Mouse (Mus musculus): ENCODE measurements around the gene Mmp23.
"Not testable (repeated sequence)": the region's sequence is repeated elsewhere in the genome, so short reads cannot be mapped to it uniquely, and the experiment has no call there.

Gene Mmp23

DNA sequence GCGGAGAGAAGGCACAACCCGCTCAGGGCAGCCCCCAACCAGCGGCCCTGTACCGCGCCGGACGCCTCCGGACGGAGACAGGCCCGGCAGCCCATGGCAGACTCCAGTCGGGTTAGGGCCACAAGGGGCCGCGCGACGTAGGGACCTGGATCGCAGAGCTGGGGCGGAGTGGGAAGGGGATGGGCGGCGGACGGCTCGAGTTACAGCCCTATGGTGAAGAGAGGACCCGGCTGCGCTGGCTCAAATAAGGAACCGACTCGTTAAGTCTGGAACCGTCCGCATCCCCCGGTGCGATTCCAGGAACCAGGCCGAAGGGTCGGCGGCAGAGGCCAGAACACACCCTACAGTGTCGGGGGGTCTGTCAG, at the start of gene Mmp23:
Mmp23 (minus strand) TSS at position 299 of the 365 bp plus-strand sequence.
- DNase-seq (ENCODE audit: low spot score in 2 of 2) = no peak

DNA sequence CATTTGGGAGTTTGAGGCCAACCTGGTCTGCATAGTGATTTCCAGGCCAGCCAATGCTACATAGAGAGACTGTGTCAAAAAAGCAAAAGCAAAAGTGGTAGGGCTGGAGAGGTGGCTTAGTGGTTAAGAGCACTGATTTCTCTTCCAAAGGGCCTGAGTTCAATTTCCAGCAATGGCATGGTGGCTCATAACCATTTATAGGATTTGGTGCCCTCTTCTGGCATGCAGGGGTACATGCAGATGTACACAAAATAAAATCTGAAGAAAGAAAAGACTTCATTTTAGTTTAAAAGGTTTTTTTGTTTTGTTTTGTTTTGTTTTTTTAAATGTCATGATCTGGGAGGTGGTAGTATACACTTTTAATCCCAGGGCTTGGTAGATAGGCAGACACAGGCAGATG, 47.2 kb upstream of the Mmp23 start:
- DNase-seq (ENCODE audit: low spot score in 2 of 2) = no peak

DNA sequence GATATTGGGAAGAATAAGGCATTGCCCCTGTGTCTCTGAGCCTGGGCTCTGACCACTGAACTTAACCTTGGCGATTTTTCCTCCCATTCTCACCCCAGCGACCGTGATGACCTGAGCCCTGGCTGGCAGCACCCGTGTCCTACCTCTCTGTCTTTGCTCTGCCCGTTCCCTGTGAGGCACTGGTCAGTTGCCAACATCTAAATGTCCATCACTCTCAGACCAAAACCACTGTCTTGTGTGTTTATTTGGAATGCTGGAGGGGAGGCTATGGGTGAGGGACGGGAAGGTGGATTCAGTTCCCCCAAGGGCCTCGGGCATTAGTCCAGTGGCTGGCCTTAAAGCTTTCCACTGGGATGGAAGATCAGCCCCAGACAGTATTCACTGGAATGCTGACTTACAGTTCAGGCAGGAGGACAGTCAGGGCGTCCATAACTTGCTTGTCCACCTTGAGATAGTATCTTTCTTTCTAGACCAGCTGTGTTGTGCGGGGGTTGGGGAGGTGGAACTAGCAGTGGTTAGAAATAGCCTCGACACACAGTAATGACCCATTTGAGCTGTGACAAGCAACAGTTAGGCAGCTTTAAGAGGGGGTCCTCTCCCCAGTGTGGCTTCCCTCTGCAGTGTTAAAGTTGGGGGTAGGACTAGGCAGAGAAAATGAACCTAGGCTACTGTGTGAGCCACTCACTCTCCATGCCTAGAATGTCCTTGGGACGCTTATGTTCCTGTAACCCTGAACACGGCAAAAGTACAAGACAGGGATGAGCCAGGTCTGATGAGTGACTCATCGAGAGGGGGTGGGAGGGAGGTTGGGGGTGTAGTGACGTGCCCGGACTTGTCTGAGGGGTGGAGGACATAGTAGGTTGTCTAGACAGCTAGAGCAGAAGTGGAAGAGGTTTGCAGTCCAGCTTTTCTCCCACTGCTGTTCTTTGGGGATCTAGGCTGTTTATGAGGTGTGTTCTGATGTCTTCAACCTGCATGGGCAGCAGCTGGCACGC, 43.4 kb upstream of the Mmp23 start:
- peak in 1 of 2 experiments; percentile 16 for DNase-seq (ENCODE audit: low spot score in 2 of 2)

DNA sequence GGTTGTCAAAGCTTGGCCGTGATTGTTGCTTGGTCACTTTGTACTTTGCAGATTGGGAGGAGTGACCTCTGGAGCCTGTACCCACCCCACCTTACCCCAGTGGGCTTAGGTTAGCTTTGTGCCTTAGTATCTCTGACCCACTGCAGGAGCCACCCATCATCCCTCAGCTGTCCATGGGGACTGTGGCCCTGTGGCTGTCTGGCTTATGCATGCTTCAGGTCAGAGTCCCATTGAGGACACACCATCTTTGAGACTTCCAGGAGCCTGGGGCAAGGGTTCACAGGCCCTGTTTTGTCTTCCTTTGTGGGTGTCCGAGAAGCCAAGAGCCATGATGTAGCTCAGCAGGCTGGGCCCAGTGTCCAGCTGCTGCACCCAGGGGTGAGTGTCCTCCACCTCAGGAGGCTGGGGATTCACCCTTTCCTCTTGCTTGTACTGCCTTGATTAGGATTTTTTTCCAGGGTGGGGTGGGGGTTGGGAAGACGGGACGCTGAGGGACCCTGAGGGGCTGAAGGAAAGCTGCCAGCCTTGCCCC, 42.4 kb upstream of the Mmp23 start:
- DNase-seq (ENCODE audit: low spot score in 2 of 2) = no peak

- peak; percentile 68 to 80 for DNase-seq (ENCODE audit: low spot score in 2 of 2)
These were observed 41.6 kb upstream of the Mmp23 start for GRCm38 (mm10) chr4:155694482-155695401.

DNA sequence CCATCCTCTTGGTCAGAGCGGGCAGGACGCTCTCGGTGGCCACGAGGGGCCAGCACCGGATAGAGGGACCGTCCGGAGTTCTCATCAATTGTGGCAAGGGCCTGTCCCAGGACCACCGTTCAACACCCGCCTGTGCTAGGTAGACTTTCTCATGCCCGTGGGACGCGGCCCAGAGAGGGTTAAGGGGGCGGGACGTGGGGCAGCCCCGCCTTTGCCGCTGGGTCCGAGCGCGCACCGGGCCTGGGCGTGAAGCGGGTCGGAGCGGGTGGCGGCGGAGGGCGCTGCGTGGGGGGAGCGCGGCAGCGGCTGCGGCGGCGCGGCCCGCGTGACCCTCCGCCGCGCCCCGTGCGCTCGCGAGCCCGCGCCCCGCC, 40.9 kb upstream of the Mmp23 start, which contains the start of gene Fndc10:
Fndc10 (plus strand) TSS at position 232 of the 371 bp plus-strand sequence.
- peak in 1 of 2 experiments; percentile 75 for DNase-seq (ENCODE audit: low spot score in 2 of 2)

- no peak for DNase-seq (ENCODE audit: low spot score in 2 of 2)
These were observed 39.2 kb upstream of the Mmp23 start for GRCm38 (mm10) chr4:155692421-155692820.

- DNase-seq (ENCODE audit: low spot score in 2 of 2) = peak in 1 of 2 experiments; percentile 51
These were observed 37.6 kb upstream of the Mmp23 start for GRCm38 (mm10) chr4:155690571-155691375.

DNA sequence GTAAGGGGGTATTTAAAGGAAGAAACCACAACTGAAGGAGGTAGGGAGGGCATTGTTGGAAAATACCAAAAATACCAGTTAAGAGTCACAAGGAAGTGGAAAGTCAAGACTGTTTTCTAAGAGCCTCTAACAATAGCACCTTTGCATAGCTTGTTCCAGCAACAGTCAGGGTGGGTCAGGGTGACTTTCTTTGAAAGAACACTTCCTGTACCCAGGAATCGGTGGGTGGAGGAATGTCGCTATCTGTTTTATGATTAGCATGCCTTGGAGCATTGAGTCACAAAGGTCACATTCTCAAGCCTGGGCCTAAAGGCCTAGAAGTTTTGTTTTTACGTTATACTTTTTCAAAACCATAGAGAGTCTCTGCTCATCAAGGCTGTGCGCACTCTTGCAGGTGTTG, 34.6 kb upstream of the Mmp23 start:
- not testable (repeated sequence) for DNase-seq (ENCODE audit: low spot score in 2 of 2)

- not testable (repeated sequence) for DNase-seq (ENCODE audit: low spot score in 2 of 2)
These were observed 30.6 kb upstream of the Mmp23 start for GRCm38 (mm10) chr4:155683670-155684277.

DNA sequence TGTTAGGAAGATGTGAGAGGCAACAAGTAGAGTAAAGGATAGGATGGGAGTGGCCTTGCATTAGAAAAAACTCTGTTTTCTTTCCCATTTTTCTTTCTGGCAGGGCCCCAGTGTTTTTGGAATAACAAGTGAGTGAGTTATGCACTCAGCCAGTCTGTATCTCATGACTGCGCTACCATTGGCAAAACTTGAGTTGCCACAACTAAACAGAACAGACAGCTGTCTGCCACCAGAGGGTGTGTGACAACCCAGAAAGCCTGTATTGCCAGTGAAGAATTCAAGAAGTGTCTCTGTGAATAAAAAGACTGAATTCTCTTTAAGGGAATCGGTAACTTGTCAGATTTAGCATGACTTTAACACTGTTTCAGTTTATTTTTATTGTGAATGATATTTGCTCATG, 22.8 kb upstream of the Mmp23 start:
- DNase-seq (ENCODE audit: low spot score in 2 of 2) = no peak

DNA sequence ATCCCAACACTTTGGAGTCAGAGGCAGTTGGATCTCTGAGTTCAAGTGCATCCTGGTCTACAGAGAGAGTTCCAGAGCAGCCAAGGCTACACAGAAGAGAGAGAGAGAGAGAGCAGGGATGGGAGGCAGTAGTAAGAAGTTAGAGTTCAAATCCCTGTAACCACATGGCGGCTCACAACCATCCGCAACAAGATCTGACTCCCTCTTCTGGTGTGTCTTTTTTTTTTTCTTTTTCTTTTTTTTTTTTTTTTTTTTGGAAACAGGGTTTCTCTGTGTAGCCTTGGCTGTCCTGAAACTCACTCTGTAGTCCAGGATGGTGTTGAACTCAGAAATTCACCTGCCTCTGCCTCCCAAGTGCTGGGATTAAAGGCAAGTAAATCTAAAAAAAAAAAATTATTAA, 18.9 kb upstream of the Mmp23 start:
- DNase-seq (ENCODE audit: low spot score in 2 of 2) = no peak

GRCm38 (mm10) chr4:155670236-155670635, 17.1 kb upstream of the Mmp23 start:
- not testable (repeated sequence) for DNase-seq (ENCODE audit: low spot score in 2 of 2)

- no peak for DNase-seq (ENCODE audit: low spot score in 2 of 2)
These were observed 16.5 kb upstream of the Mmp23 start for GRCm38 (mm10) chr4:155669598-155670075.

- DNase-seq (ENCODE audit: low spot score in 2 of 2) = peak; percentile 95 to 98
These were observed 15.8 kb upstream of the Mmp23 start, which contains the start of gene Mib2 for GRCm38 (mm10) chr4:155668689-155669597. TSS of gene Mib2 (minus strand) at chr4:155669198.

DNA sequence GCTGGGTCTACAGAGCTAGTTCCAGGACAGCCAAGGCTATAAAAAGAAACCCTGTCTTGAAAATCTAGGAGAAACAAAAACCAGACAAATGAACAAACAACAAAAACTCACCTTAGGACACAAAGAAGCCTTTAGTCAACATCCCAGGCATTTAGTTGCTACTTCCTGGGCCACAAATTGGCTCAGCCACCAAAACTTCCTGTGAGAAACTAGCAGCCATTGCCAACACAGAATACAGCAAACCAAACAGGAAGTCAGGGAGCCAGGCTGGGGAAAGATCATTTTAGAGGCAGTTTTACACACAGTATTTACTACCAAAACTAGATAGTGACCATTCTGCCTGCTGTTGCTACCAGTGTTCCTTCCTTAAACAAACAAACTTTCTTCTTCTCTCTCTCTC, 13.7 kb upstream of the Mmp23 start:
- DNase-seq (ENCODE audit: low spot score in 2 of 2) = no peak

DNA sequence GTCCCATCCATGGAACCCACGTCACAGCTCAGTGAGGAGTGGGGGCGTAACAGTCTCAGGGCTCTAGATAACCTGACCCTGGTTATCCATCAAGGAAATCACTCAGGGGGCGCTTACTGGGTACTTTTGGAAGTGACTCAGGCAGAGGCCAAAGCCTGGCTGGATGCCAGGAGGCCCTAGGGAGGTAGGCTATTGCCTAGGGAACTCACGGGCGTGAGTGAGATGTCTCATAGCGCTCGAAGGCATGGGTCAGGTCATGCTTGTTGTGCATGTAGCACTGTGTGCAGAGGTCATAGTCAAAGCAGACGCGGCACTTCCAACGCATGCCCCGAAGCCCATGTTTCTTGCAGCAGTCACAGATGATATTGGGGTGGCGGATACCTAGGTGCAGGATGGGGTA, 7.5 kb upstream of the Mmp23 start:
- DNase-seq (ENCODE audit: low spot score in 2 of 2) = no peak

DNA sequence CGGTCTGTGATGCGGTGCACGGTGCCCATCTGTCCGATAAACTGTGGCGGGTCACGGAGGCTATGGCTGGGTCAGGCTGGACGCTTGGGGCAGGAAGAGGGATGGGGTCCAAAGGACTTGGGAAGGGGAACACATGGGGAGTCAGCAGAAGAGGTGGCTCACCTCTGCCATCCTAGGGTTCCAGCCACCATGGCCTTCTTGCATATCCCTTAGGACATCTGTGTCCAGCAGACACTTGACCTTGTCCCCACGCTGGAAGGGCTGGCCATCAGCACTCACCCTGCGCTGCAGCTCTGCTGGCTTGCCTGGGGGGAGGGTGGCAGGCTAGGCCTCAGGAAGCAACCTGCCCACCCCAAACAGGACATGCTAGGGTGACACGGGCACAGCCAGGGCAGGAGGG, 5.8 kb upstream of the Mmp23 start:
- no peak for DNase-seq (ENCODE audit: low spot score in 2 of 2)

GRCm38 (mm10) chr4:155656214-155656751, 3.1 kb upstream of the Mmp23 start:
- no peak for DNase-seq (ENCODE audit: low spot score in 2 of 2)
